Mouse (Mus musculus) thymus, adult 2 months (tissue): ENCODE measurements around the gene C2cd2.

ENCODE experiments used
- CTCF ChIP-seq: fragments of 200-500 bp; IDR thresholded peaks from 2 replicates; pipeline ENCODE4 v1.5.1; 2012; ENCODE audit warnings: mild to moderate bottlenecking, control low read depth, low read length, moderate library complexity, borderline replicate concordance; ENCODE audit not compliant: control insufficient read depth, poor library complexity, insufficient read depth; ENCODE audit errors: extremely low read depth
- POLR2A ChIP-seq: fragments of 200-500 bp; IDR thresholded peaks from 2 replicates; pipeline ENCODE4 v1.6.1; 2012; ENCODE audit warnings: mild to moderate bottlenecking, low read length, control low read depth, moderate library complexity; ENCODE audit not compliant: control insufficient read depth, poor library complexity, insufficient read depth; ENCODE audit errors: extremely low read depth

- TF ChIP-seq POLR2A: no peak
- TF ChIP-seq CTCF: no peak
Observed at GRCm38 (mm10) chr16:97805646-97806045, 156.8 kb downstream of the C2cd2 start.
